Mouse (Mus musculus) thymus, adult 2 months (tissue): ENCODE results near the gene Wwp2.

Source experiments
- CTCF ChIP-seq: fragments of 200-500 bp; IDR thresholded peaks from 2 replicates; pipeline ENCODE4 v1.5.1; 2012; ENCODE audit warnings: mild to moderate bottlenecking, control low read depth, low read length, moderate library complexity, borderline replicate concordance; ENCODE audit not compliant: control insufficient read depth, poor library complexity, insufficient read depth; ENCODE audit errors: extremely low read depth
- POLR2A ChIP-seq: fragments of 200-500 bp; IDR thresholded peaks from 2 replicates; pipeline ENCODE4 v1.6.1; 2012; ENCODE audit warnings: mild to moderate bottlenecking, low read length, control low read depth, moderate library complexity; ENCODE audit not compliant: control insufficient read depth, poor library complexity, insufficient read depth; ENCODE audit errors: extremely low read depth

GRCm38 (mm10) chr8:107580879-107581278, 144.7 kb downstream of the Wwp2 start:
- TF ChIP-seq POLR2A (no peak), CTCF (no peak)
